Mouse (Mus musculus) hindbrain, embryonic 12.5 days (tissue): ENCODE measurements around the gene Sult2b1. TPM values are rescaled to one million over a fixed set of nuclear protein-coding genes. Genes with fewer than 3 reads are reported as not detected.
A peak's percentile ranks its signal among the peaks of the same experiment; 100 is the strongest.

Experiments
- ATAC-seq: fragments of 200-750 bp; cut with Nextera tagmentation; 2 replicates; pipeline ENCODE4 v1.8.0; 2017; ENCODE audit warnings: moderate TSS enrichment; ENCODE audit not compliant: low FRiP score
- H3K27ac ChIP-seq: fragments of 300-500 bp; sonication (generic); 2 replicates; pipeline ENCODE4 v1.5.1; 2016; ENCODE audit warnings: mild to moderate bottlenecking
- H3K27me3 ChIP-seq: fragments of 300-500 bp; sonication (generic); 2 replicates; pipeline ENCODE4 v1.6.1; 2016; ENCODE audit warnings: mild to moderate bottlenecking
- H3K36me3 ChIP-seq: fragments of 300-500 bp; sonication (generic); 2 replicates; pipeline ENCODE4 v1.6.1; 2016; ENCODE audit warnings: mild to moderate bottlenecking
- H3K4me1 ChIP-seq: fragments of 300-500 bp; sonication (generic); 2 replicates; pipeline ENCODE4 v1.6.1; 2016
- H3K4me2 ChIP-seq: fragments of 300-500 bp; sonication (generic); replicated peaks from 2 replicates; pipeline ENCODE4 v1.6.1; 2016; ENCODE audit warnings: mild to moderate bottlenecking
- H3K4me3 ChIP-seq: fragments of 300-500 bp; sonication (generic); 2 replicates; pipeline ENCODE4 v1.5.1; 2016; ENCODE audit warnings: mild to moderate bottlenecking
- H3K9ac ChIP-seq: fragments of 300-500 bp; sonication (generic); 2 replicates; pipeline ENCODE4 v1.6.1; 2016; ENCODE audit warnings: mild to moderate bottlenecking, moderate library complexity
- H3K9me3 ChIP-seq: fragments of 300-500 bp; sonication (generic); replicated peaks from 2 replicates; pipeline ENCODE4 v1.6.1; 2016; ENCODE audit warnings: mild to moderate bottlenecking
- WGBS: fragments of 180-500 bp; shearing (Covaris S2); methylation state at CpG from one replicate; pipeline ENCODE4 v1.1.7; 2016; 5-methylcytosine and 5-hydroxymethylcytosine counted together
- polyA plus RNA-seq: library from polyadenylated mRNA; unstranded; fragments of >200 nt; fragmentation: Nextera tagmentation; extraction: Ambion mirVana; gene quantifications from 2 replicates; pipeline ENCODE4 v1.2.1, GENCODE M21; 2016

Gene Sult2b1
- polyA plus RNA-seq, 1 experiment from 2014 or later: 2.4 TPM

DNA sequence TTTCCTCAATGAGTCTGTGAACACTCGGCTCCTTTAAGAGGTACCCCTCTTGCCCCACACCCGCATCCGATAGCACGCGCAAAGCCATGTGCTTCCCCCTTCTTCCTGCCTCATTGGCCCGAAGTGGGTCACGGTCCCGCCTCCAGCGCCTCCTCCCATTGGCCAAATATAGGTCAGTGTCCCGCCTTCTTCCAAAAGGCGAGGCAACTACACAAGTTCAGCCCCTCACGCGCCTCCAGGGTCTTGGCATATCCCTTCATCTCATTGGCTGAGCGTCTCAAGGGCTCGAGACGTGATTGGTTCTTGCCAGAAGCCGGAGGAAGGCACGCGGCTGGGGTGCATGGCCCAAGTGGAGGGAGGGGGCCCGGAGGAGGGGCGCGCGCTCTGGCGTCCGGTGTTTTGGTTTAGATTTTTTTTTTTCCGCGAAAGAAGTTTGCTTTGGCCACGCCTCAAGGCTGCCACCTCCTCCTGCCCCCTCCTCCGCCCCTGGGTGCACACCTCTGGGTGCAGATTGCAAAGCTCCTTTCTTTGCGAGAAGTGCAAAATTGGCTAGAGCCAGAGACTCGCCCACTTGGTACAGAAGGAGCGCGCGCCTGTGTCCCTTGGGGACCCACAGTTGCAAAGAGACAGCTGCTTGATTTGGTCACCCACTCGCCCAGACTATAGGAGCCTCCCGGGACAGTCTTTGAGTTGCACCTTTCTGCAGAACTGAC is 79.6 kb downstream of the Sult2b1 start, which contains the start of gene Dbp:
Gene Dbp, plus strand, starts transcription at position 359 of the 713 bp plus-strand sequence.
- H3K4me2 ChIP-seq: peak within 1 kb of the TSS; percentile 94
- H3K4me3 ChIP-seq: peak within 1 kb of the TSS; percentile 55
- H3K9ac ChIP-seq: peak within 1 kb of the TSS; percentile 66
- peak; percentile 83 for ATAC-seq
- under 1% methylated on average over 36 of the region's 36 CpGs for WGBS
- H3K9me3 ChIP-seq: no peaks in the 10 kb centered on the region
- H3K27me3 ChIP-seq: peaks cover 8% of the 10 kb centered on the region
- H3K4me1 ChIP-seq: peaks cover 81% of the 10 kb centered on the region
- no peaks in the 10 kb centered on the region for H3K36me3 ChIP-seq
- peak within 1 kb of the TSS; percentile 91 for H3K27ac ChIP-seq

- WGBS: 2% methylated on average over 13 of the region's 13 CpGs
- peak overlapping the region; percentile 94 for H3K4me2 ChIP-seq
- no peaks in the 10 kb centered on the region for H3K9me3 ChIP-seq
- peak overlapping the region; percentile 91 for H3K27ac ChIP-seq
- no peaks in the 10 kb centered on the region for H3K36me3 ChIP-seq
- peak; percentile 55 for ATAC-seq
- H3K27me3 ChIP-seq: peaks cover 16% of the 10 kb centered on the region
- peaks cover 81% of the 10 kb centered on the region for H3K4me1 ChIP-seq
- H3K4me3 ChIP-seq: peak overlapping the region; percentile 55
- H3K9ac ChIP-seq: peak overlapping the region; percentile 66
Measured at GRCm38 (mm10) chr7:45704046-45704559, 80.4 kb downstream of the Sult2b1 start.

DNA sequence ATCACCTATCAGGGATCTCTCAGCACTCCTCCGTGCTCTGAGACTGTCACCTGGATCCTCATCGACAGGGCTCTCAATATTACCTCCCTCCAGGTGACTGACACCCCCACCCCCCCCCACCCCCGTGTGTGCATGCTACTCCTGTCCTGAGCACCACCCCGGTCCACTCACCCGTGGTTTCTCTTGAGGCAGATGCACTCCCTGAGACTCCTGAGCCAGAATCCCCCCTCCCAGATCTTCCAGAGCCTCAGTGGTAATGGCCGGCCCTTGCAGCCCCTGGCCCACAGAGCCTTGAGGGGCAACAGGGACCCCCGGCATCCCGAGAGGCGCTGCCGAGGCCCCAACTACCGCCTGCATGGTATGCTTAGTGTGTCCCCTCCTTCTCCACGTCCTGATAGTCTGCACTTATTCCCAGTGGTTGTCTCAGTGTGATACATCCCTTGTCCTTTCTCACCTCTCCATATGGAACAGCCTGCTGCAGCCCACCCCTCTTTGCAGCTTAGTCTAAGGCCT is 80.9 kb downstream of the Sult2b1 start:
- H3K4me2 ChIP-seq: peak overlapping the region; percentile 94
- peak overlapping the region; percentile 91 for H3K27ac ChIP-seq
- H3K4me3 ChIP-seq: peak overlapping the region; percentile 55
- peaks cover 75% of the 10 kb centered on the region for H3K4me1 ChIP-seq
- ATAC-seq: no peak
- no peaks in the 10 kb centered on the region for H3K9me3 ChIP-seq
- no peaks in the 10 kb centered on the region for H3K36me3 ChIP-seq
- H3K27me3 ChIP-seq: peaks cover 21% of the 10 kb centered on the region
- peak overlapping the region; percentile 66 for H3K9ac ChIP-seq
- 43% methylated on average over 12 of the region's 12 CpGs for WGBS

- Histone ChIP-seq H3K4me3 (peak overlapping the region; percentile 55; the same call in 1 of the 2 replicates), H3K27ac (peak overlapping the region; percentile 91), H3K4me1 (peaks cover 69% of the 10 kb centered on the region), H3K9me3 (no peaks in the 10 kb centered on the region), H3K4me2 (peak overlapping the region; percentile 94), H3K36me3 (no peaks in the 10 kb centered on the region), H3K27me3 (peaks cover 25% of the 10 kb centered on the region), H3K9ac (peak overlapping the region; percentile 66)
- WGBS: 87% methylated on average over 17 of the region's 17 CpGs
- ATAC-seq: no peak
Measured at GRCm38 (mm10) chr7:45702809-45703520, 81.5 kb downstream of the Sult2b1 start.

DNA sequence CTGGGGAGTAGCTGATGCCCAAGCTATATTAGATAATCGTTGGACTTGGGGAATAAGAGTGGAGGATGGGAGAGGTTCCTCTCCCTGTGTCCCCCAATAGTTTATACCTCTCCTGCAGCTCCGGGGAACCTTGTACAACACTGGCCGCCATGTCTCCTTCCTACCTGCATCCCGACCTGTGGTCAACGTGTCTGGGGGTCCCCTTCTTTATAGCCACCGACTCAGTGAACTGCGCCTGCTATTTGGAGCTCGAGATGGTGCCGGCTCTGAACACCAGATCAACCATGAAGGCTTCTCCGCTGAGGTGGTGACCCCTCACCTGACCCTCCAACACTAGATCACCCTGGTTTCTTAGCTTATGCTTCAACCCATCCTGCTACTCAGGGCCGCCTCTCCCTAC is 82.2 kb downstream of the Sult2b1 start:
- H3K36me3 ChIP-seq: no peaks in the 10 kb centered on the region
- H3K4me3 ChIP-seq: no peak overlapping the region
- H3K27ac ChIP-seq: no peak overlapping the region
- peaks cover 28% of the 10 kb centered on the region for H3K27me3 ChIP-seq
- ATAC-seq: no peak
- no peak overlapping the region for H3K4me2 ChIP-seq
- peaks cover 63% of the 10 kb centered on the region for H3K4me1 ChIP-seq
- H3K9me3 ChIP-seq: no peaks in the 10 kb centered on the region
- WGBS: 88% methylated on average over 11 of the region's 11 CpGs
- H3K9ac ChIP-seq: no peak overlapping the region

- Histone ChIP-seq H3K4me3 (no peak overlapping the region), H3K27me3 (peaks cover 28% of the 10 kb centered on the region), H3K27ac (no peak overlapping the region), H3K4me1 (peaks cover 56% of the 10 kb centered on the region), H3K9me3 (no peaks in the 10 kb centered on the region), H3K36me3 (no peaks in the 10 kb centered on the region), H3K4me2 (peak overlapping the region; percentile 68), H3K9ac (no peak overlapping the region)
- WGBS: 90% methylated on average over 11 of the region's 11 CpGs
- no peak for ATAC-seq
Measured at GRCm38 (mm10) chr7:45701607-45702006, 82.9 kb downstream of the Sult2b1 start.

DNA sequence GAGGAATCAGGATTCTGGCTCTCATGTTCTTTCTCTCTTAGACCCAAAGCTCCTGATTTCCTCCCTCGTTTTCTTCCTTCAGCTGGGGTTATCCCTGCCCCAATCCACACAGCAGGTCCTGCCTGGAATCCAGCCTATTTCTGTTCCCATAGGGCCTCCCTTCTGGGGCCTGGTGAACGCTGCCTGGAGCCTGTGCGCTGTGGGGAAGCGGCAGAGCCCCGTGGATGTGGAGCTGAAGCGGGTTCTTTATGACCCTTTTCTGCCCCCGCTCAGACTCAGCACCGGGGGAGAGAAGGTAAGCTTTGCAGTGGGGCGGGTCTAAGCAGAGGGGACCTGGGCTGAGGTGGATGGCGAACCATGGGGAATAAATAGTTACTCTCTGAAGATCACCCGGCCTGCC is 83.4 kb downstream of the Sult2b1 start:
- Histone ChIP-seq H3K36me3 (no peaks in the 10 kb centered on the region), H3K27me3 (peaks cover 28% of the 10 kb centered on the region), H3K27ac (peak overlapping the region; percentile 62), H3K4me1 (peaks cover 50% of the 10 kb centered on the region), H3K4me3 (peak overlapping the region; percentile 45), H3K9me3 (no peaks in the 10 kb centered on the region), H3K4me2 (peak overlapping the region; percentile 68), H3K9ac (peak overlapping the region; percentile 33; the same call in 1 of the 2 replicates)
- WGBS: 27% methylated on average over 11 of the region's 11 CpGs
- ATAC-seq: no peak

DNA sequence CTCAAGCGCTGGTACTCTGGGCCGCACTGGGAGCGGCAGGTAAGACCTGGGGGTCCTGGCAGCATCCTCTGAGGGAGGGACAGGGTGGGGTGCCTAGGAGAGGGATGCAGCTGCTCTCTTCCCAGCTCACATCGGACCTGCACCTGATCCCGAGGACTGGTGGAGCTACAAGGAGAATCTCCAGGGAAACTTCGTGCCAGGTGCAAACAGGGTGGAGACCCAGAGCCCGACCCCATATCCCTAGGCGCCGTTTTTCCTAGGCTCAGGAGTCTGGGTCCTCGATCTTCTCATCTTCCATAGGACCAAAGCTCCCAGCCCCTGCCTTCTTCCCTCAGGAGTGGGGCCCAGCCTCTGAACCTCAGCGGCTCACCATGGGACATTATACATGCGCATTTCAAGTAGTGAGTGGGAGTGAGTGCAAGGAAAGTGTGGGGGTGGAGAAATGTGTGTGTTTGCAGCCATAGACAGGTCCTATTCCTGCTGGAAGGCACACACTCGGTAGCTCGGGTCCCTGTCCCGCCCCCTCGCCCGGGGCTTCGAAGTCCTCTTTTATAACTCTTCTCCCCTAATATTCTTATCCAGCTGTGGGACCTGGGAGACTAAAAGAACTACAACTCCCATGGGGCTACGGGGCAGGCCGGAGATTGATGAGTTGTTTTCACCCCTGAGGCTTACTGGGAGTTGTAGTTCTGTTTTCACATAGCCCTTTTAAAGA is 84.0 kb downstream of the Sult2b1 start:
- Histone ChIP-seq H3K4me3 (peak overlapping the region; percentile 45), H3K27ac (peak overlapping the region; percentile 68; the same call in 1 of the 2 replicates), H3K4me2 (peak overlapping the region; percentile 68), H3K4me1 (peaks cover 46% of the 10 kb centered on the region), H3K27me3 (peaks cover 28% of the 10 kb centered on the region), H3K36me3 (no peaks in the 10 kb centered on the region), H3K9me3 (no peaks in the 10 kb centered on the region), H3K9ac (peak overlapping the region; percentile 67)
- ATAC-seq: peak; percentile 9
- WGBS: under 1% methylated on average over 20 of the region's 20 CpGs

GRCm38 (mm10) chr7:45699523-45700141 is 84.8 kb downstream of the Sult2b1 start, which contains the start of gene Car11:
Car11 (plus strand) TSS chr7:45699843.
- Histone ChIP-seq H3K27me3 (peaks cover 28% of the 10 kb centered on the region), H3K27ac (peak within 1 kb of the TSS; percentile 68), H3K4me1 (peaks cover 45% of the 10 kb centered on the region), H3K4me2 (peak within 1 kb of the TSS; percentile 68), H3K36me3 (no peaks in the 10 kb centered on the region), H3K4me3 (peak within 1 kb of the TSS; percentile 45), H3K9me3 (no peaks in the 10 kb centered on the region), H3K9ac (peak within 1 kb of the TSS; percentile 67)
- 2% methylated on average over 36 of the region's 36 CpGs for WGBS
- no peak for ATAC-seq

- H3K4me1 ChIP-seq: peaks cover 35% of the 10 kb centered on the region
Measured at GRCm38 (mm10) chr7:45697894-45698293, 86.6 kb downstream of the Sult2b1 start.

DNA sequence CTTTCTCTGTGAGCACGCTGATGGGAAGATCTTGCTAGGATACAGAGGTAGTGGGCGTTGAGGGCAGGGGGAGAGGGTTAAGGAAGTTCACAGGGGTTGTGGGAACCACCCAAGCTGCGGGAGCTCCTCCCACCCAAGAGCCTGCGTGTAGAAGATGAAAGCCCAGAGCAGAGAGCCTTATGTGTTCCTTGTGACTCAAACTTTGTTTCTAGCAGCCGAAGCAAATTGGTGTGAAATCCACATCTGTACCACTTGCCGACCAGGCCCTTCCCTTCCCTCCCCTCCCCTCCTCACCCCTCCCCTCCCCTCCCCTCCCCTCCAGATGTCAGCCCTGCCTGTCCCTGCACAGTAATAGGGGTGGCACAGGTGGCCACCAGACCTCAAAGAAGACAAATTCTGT is 89.4 kb downstream of the Sult2b1 start:
- Histone ChIP-seq H3K4me2 (no peak overlapping the region), H3K4me3 (no peak overlapping the region), H3K9me3 (no peaks in the 10 kb centered on the region), H3K27ac (no peak overlapping the region), H3K4me1 (peaks cover 14% of the 10 kb centered on the region), H3K36me3 (no peaks in the 10 kb centered on the region), H3K9ac (no peak overlapping the region), H3K27me3 (peaks cover 33% of the 10 kb centered on the region)
- peak; percentile 24 for ATAC-seq
- 8% methylated on average over 6 of the region's 6 CpGs for WGBS

More at GRCm38 (mm10) chr7:45697894-45698293, 86.6 kb downstream of the Sult2b1 start:
- Histone ChIP-seq H3K4me2 (no peak overlapping the region), H3K9ac (no peak overlapping the region), H3K4me3 (no peak overlapping the region), H3K27ac (no peak overlapping the region), H3K9me3 (no peaks in the 10 kb centered on the region), H3K27me3 (peaks cover 29% of the 10 kb centered on the region), H3K36me3 (no peaks in the 10 kb centered on the region)
- 90% methylated on average over 6 of the region's 7 CpGs for WGBS
- ATAC-seq: no peak
